Mouse (Mus musculus) cortical plate, adult 2 months (tissue): ENCODE results near the gene Aldh1a2. TPM values are rescaled to one million over a fixed set of nuclear protein-coding genes. Genes with fewer than 3 reads are reported as not detected.

Experiments
- H3K27ac ChIP-seq: fragments of 200-500 bp; 2 replicates; pipeline ENCODE4 v1.5.1; 2012; ENCODE audit warnings: low read length, control low read depth, inconsistent platforms; ENCODE audit not compliant: insufficient read depth
- H3K4me1 ChIP-seq: fragments of 200-500 bp; 2 replicates; pipeline ENCODE4 v1.6.1; 2011; ENCODE audit warnings: low read length; ENCODE audit not compliant: control insufficient read depth, insufficient read depth
- H3K4me3 ChIP-seq: fragments of 200-500 bp; 2 replicates; pipeline ENCODE4 v1.5.1; 2011; ENCODE audit warnings: mild to moderate bottlenecking, low read length, control low read depth; ENCODE audit not compliant: insufficient read depth
- CTCF ChIP-seq: fragments of 200-500 bp; IDR thresholded peaks from 2 replicates; pipeline ENCODE4 v1.5.1; 2011; ENCODE audit warnings: mild to moderate bottlenecking, control low read depth, low read length; ENCODE audit not compliant: insufficient read depth; ENCODE audit errors: extremely low read depth
- POLR2A ChIP-seq: fragments of 200-500 bp; IDR thresholded peaks from 2 replicates; pipeline ENCODE4 v1.6.1; 2011; ENCODE audit warnings: mild to moderate bottlenecking, low read length, control low read depth; ENCODE audit not compliant: insufficient read depth; ENCODE audit errors: extremely low read depth
- polyA plus RNA-seq: library from polyadenylated mRNA; depleted of rRNA; stranded (reverse); fragments of >200 nt; gene quantifications from 2 replicates; pipeline ENCODE4 v1.2.3, GENCODE M21; 2012; rRNA removed

Gene Aldh1a2
- polyA plus RNA-seq, 1 experiment, result 8.1 TPM

DNA sequence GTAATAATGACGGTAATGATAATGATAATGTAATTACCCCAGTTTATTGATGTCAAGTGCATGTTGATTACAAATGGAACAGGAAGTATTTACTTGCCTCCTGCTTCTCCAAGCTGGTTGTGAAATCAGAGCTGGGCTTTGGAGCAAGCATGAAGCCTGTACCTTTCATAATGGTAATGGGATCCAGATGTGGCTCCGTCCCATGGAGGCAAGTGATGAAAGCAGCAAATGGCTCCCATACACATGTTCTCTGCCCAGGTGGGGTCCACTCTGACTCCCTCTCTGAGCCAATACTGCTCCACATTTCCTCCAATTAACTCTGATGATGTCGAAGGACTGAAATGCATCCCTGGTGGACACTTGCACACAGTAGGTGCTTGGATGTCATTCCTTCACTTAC, 121.8 kb downstream of the Aldh1a2 start:
- H3K4me3 ChIP-seq, result no peak overlapping the region
- no peaks in the 10 kb centered on the region for H3K4me1 ChIP-seq
- no peak overlapping the region for H3K27ac ChIP-seq
- TF ChIP-seq CTCF (no peak), POLR2A (no peak)

DNA sequence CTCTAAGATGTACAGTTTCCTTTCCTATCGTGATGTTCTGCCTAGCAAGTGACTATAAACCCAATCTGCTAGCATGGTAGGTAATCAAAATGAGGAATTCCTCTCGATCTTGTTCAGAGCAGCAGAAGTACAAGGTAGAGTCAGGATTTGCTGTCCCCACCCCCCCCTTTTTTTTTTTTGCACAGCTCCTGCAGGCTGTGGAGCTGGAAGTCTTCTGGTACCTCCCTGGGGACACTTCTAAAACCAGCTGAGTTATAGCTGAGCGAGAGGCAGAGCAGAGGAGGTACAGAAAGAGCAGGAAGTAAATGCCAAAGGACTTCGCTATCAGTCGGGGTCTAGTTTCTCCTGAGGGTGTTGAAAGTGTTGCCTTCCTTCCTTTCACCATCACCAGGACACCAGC, 124.5 kb downstream of the Aldh1a2 start:
- TF ChIP-seq CTCF (no peak), POLR2A (no peak)
- Histone ChIP-seq H3K4me1 (no peaks in the 10 kb centered on the region), H3K4me3 (no peak overlapping the region), H3K27ac (no peak overlapping the region)

Other genes starting within 250 kb of the Aldh1a2 start
- 1.8 and 2.6 TPM in 2 replicates for gene Aqp9, start 47.1 kb upstream of the Aldh1a2 start, polyA plus RNA-seq